Mouse (Mus musculus) spleen, adult 2 months (tissue): ENCODE results near the gene Pde5a. TPM values are rescaled to one million over a fixed set of nuclear protein-coding genes. Genes with fewer than 3 reads are reported as not detected.

ENCODE experiments used
- DNase-seq, 2 experiments: peaks; one replicate each; pipeline versions ENCODE4 v3.0.0 to v3.0.0-alpha.2; 2012 to 2021; ENCODE audit warnings: low spot score in 2 of 2, low read depth in 1 of 2
- H3K27ac ChIP-seq: fragments of 200-500 bp; 2 replicates; pipeline ENCODE4 v1.5.1; 2012; ENCODE audit warnings: low read length, inconsistent platforms; ENCODE audit not compliant: insufficient read depth
- H3K27me3 ChIP-seq: fragments of 200-500 bp; 2 replicates; pipeline ENCODE4 v1.6.1; 2012; ENCODE audit warnings: mild to moderate bottlenecking, moderate library complexity, low read length, inconsistent platforms; ENCODE audit not compliant: control insufficient read depth, insufficient read depth
- H3K36me3 ChIP-seq: fragments of 200-500 bp; 2 replicates; pipeline ENCODE4 v1.6.1; 2012; ENCODE audit warnings: mild to moderate bottlenecking, low read length, inconsistent platforms; ENCODE audit not compliant: control insufficient read depth, insufficient read depth
- H3K4me1 ChIP-seq: fragments of 200-500 bp; 2 replicates; pipeline ENCODE4 v1.6.1; 2011; ENCODE audit warnings: inconsistent platforms; ENCODE audit not compliant: control insufficient read depth, insufficient read depth, insufficient read length
- H3K4me3 ChIP-seq: fragments of 200-500 bp; 2 replicates; pipeline ENCODE4 v1.5.1; 2011; ENCODE audit warnings: mild to moderate bottlenecking, inconsistent platforms; ENCODE audit not compliant: insufficient read depth, insufficient read length; ENCODE audit errors: extremely low read depth
- CTCF ChIP-seq: fragments of 200-500 bp; IDR thresholded peaks from 2 replicates; pipeline ENCODE4 v1.5.1; 2011; ENCODE audit warnings: mild to moderate bottlenecking, inconsistent platforms; ENCODE audit not compliant: insufficient read depth, insufficient read length, insufficient replicate concordance; ENCODE audit errors: extremely low read depth
- POLR2A ChIP-seq: fragments of 200-500 bp; IDR thresholded peaks from 2 replicates; pipeline ENCODE4 v1.6.1; 2011; ENCODE audit warnings: low read depth, low read length, inconsistent platforms
- WGBS: fragments of 180-500 bp; shearing (Covaris S2); methylation state at CpG from one replicate; pipeline ENCODE4 v1.1.7; 2018; 5-methylcytosine and 5-hydroxymethylcytosine counted together
- polyA plus RNA-seq: library from polyadenylated mRNA; depleted of rRNA; stranded (reverse); fragments of >200 nt; gene quantifications from 2 replicates; pipeline ENCODE4 v1.2.3, GENCODE M21; 2012

Gene Pde5a
- polyA plus RNA-seq, 1 experiment, result 1.3 TPM

DNA sequence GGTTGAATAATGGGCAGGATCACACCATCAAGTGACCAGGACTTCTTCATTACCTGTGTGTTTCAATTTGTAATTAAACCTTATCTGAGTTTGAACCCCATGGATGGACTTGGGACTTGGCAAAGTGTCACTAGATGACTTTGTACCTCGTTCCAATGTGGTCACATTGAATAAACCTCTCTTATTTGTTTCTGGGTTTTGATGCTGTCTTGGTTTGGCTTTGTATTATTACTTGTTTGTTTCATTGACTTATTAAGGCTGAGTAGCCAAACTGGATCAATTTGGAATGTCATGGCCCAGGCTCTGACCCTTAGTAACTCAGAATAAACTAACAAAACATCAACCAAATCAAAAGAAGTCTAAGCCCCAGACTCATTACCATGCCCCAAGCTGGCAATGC, 142.8 kb downstream of the Pde5a start:
- Histone ChIP-seq H3K4me1 (no peaks in the 10 kb centered on the region), H3K36me3 (no peaks in the 10 kb centered on the region), H3K4me3 (no peak overlapping the region), H3K27me3 (no peaks in the 10 kb centered on the region), H3K27ac (no peak overlapping the region)
- no peak for TF ChIP-seq CTCF
- no peak for TF ChIP-seq POLR2A
- no peak for DNase-seq
- WGBS, result 81% methylated on average over 1 of the region's 1 CpGs

DNA sequence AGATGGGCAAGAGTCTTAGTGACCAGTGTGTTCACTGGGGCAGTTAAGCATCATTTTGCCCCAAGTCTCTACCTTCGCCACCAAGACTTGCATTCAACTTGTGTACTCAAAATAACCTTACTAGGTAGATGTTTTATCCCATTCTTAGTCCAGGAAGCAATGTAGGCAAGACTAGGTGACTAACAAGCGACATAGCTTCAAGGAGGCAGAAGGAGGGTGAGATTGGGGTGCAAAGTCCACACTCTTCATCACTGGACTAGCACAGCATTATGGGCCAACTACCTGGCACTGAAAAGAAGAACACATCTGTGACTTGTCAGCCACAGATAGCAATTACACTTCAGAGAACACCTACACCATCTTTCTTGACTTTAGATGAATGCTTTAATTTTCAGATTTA, 148.1 kb downstream of the Pde5a start:
- DNase-seq, result no peak
- H3K4me1 ChIP-seq, result no peaks in the 10 kb centered on the region
- WGBS, result 84% methylated on average over 2 of the region's 2 CpGs
- no peaks in the 10 kb centered on the region for H3K27me3 ChIP-seq
- H3K36me3 ChIP-seq, result no peaks in the 10 kb centered on the region
- no peak overlapping the region for H3K27ac ChIP-seq
- TF ChIP-seq POLR2A (no peak), CTCF (no peak)
- H3K4me3 ChIP-seq, result no peak overlapping the region

DNA sequence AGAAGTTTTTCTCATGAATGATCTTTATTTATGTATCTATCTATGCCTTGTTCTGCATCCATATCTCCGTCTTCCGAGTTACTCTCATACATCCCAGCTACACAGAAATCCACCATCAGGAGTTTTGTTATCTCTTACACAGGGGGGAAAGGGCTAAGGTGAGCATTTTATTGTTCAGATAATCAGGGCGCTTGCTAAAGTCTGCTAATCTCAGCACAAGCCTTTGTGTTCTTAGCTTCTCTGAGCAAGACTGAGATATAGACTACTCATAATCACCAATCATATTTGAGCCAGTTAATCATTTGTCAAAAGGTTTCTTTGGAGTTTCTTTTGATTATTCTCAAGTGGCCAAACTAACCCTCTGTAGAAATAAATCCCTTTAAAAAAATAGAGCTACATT, 148.8 kb downstream of the Pde5a start:
- Histone ChIP-seq H3K4me3 (no peak overlapping the region), H3K27ac (no peak overlapping the region), H3K4me1 (no peaks in the 10 kb centered on the region), H3K36me3 (no peaks in the 10 kb centered on the region), H3K27me3 (no peaks in the 10 kb centered on the region)
- 96% methylated on average over 3 of the region's 3 CpGs for WGBS
- TF ChIP-seq POLR2A (no peak), CTCF (no peak)
- DNase-seq, result no peak

DNA sequence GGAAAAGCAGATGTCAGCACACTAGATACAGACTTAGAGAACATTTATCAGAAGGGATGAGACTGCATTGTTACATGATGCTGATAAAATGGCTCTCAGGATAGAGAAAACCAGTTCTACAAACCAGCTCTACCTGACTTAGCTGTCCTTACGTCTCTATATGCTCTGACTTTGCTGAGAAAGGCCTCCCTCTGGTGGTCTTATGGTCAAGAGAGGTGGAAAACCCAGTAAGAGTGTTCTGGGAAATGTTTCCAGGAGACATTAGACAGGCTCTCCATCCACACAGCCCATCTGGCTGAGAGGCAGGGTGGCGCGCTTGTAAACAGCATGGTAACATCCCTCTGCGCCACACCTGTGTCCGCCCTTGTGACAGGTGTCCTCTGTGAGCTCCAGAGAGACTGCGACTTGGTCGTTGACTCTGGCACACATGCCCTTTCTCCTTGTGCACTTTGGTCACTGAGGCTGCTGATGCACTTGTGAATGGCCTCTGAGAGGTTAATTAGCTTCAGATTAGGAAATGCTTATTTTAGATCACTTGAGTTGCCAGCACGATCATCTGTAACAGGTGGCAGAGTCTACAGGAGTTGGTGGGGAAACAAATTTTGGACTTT, 150.1 kb downstream of the Pde5a start:
- no peak overlapping the region for H3K27ac ChIP-seq
- no peak for DNase-seq
- H3K4me3 ChIP-seq, result no peak overlapping the region
- H3K4me1 ChIP-seq, result no peaks in the 10 kb centered on the region
- H3K27me3 ChIP-seq, result no peaks in the 10 kb centered on the region
- 90% methylated on average over 8 of the region's 8 CpGs for WGBS
- TF ChIP-seq CTCF, result no peak
- no peak for TF ChIP-seq POLR2A
- H3K36me3 ChIP-seq, result no peaks in the 10 kb centered on the region

DNA sequence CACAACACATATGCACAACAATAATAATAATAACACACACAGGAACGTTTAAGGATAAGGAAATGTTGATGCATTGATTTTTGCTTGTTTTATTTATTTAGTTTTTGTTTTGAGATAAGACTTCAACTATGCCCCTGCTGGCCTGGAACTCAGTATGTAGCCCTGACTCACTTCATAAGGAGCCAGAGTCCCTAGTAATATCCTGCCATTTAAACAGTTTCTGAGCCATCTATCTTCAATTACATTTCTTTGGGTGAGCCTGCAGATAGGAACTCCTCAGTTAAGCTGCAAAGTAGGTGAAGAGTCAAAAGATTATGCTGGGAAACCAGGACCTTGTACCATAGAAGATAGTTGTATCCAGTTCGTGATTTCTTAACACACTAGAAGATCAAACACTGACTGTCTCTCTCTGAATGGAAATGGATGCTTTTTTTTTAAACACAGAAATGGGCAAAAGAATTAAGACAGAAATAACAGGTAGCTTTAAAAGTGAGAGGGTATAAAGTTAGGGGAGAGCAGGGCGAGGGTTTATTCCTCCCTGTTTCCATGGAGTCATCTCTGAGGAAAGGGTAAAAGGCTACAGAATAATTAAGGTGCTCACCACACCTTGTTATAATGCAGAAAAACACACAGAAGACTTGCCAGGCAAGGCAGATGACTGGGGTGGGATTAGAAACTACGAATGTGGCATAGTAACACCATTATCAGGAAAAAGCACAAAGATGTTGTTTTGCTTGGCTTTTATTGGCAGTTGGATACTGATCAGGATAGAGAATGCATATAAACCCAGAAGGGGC, 159.0 kb downstream of the Pde5a start:
- no peaks in the 10 kb centered on the region for H3K4me1 ChIP-seq
- no peak overlapping the region for H3K4me3 ChIP-seq
- H3K27me3 ChIP-seq, result no peaks in the 10 kb centered on the region
- WGBS, result 83% methylated on average over 4 of the region's 4 CpGs
- H3K27ac ChIP-seq, result no peak overlapping the region
- TF ChIP-seq CTCF, result no peak
- no peak for TF ChIP-seq POLR2A
- DNase-seq, result no peak
- no peaks in the 10 kb centered on the region for H3K36me3 ChIP-seq

DNA sequence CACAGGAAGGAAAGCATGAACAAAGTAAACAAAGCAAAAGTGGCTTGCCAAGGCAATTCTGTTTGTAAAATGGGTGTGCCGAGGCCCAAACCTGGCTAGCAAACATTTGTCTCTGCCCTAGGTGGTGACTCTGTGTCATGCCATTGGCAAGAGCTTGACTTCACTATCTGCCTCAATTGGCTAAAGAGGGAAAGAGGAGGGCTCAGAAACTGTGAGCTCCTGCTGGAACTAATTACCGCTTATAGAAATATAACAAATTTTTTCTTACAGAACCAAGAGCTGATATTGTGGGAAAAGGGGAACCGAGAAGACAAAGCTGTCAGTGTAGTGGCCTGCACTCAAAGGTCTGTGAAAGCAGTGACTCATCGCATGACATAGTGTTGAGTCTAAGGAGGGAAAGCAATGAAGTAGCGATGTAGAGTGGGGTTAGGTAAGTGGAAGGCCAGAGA, 159.6 kb downstream of the Pde5a start:
- Histone ChIP-seq H3K36me3 (no peaks in the 10 kb centered on the region), H3K4me3 (no peak overlapping the region), H3K27ac (no peak overlapping the region), H3K27me3 (no peaks in the 10 kb centered on the region), H3K4me1 (no peaks in the 10 kb centered on the region)
- no peak for DNase-seq
- no peak for TF ChIP-seq POLR2A
- no peak for TF ChIP-seq CTCF
- WGBS, result 62% methylated on average over 5 of the region's 5 CpGs

DNA sequence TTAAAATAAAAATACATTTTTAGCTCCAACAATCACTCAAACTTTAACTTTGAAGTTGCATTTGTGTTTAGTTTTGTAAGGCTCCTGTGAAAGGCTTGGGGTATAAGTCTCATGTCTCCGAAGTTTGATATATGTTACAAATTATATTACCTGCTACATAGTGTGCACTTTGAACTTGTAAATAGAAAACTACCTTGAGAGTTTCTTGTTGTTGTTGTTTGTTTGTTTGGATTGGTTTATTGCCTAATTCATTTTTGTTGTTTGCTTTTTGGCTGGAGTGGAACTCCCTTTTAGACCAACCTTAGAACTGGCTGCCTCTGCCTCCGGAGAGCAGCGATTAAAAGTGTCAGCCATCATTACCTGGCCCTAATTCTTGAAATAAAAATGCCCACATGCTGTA, 166.0 kb downstream of the Pde5a start, which contains the start of gene Fabp2:
TSS of gene Fabp2 (plus strand) at position 301 of the 400 bp plus-strand sequence.
- WGBS, result 97% methylated on average over 3 of the region's 3 CpGs
- Histone ChIP-seq H3K27ac (no peak within 1 kb of the TSS), H3K4me3 (no peak within 1 kb of the TSS), H3K4me1 (no peaks in the 10 kb centered on the region), H3K27me3 (no peaks in the 10 kb centered on the region), H3K36me3 (no peaks in the 10 kb centered on the region)
- DNase-seq, result no peak
- TF ChIP-seq CTCF (no peak), POLR2A (no peak)
